Mouse (Mus musculus) hematopoietic stem cell, adult 5-6 weeks (primary cell): ENCODE measurements at regions not wholly inside any gene's neighbourhood (a gene's known extent, or its start where the extent isn't known, plus 50 kb on each side); places are given as distances from the start of the nearest gene placed in this dataset.
A peak's percentile ranks its signal among the peaks of the same experiment; 100 is the strongest.

Source experiments
- ATAC-seq, 2 experiments: fragments of 125-278 bp in 1 of 2; replicated peaks in 1 of 2; 2 replicates each; pipeline ENCODE4 v1.8.0; 2016 to 2017; ENCODE audit warnings: inconsistent platforms in 2 of 2, mild to moderate bottlenecking in 2 of 2, moderate number of reproducible peaks in 2 of 2, low read depth in 1 of 2, moderate TSS enrichment in 1 of 2; ENCODE audit not compliant: low FRiP score in 2 of 2, poor library complexity in 2 of 2, severe bottlenecking in 2 of 2, insufficient read depth in 1 of 2, low TSS enrichment in 1 of 2

DNA sequence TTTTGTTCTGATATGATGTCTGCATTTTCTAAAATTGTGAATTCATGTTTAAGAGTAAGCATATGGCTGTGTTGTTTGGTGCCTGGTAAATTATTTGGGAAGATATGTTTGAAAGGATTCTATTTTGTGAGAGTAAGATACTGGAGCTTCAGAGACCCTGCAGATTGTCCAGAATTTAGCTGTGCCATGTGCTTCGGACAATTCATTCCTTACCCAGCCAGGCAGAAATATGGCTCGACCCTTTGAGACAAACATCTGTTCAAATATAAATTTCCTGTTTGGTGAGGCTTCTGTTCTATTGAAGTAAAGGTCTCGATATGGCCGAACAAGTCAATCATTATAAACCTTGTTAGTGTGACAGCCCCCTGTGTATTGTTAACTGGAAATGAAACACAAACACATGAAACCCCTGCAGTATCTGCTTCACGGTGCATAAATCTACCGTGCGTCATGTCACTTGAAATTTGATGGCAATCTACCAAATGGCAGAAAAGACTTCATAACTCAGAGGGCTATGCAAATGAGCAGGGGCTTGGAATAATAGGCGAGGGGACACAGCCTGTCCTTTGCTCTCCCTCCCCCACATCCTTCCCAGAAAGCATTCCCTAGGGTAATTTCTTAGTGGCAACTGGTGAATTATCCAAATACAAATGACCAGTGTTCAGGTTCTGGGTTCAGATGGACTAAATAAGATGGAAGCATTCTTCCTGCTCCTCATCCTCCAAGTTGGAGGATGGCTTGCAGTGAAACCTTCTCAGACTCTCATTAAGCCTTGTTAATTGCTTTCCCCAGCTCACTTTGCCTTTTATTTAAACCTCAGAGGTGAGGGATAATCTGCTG lies 61.8 kb downstream of the Adcyap1 start:
- ATAC-seq: no peak

GRCm38 (mm10) chr17:93261206-93261504 lies 62.3 kb downstream of the Adcyap1 start:
- no peak for ATAC-seq

DNA sequence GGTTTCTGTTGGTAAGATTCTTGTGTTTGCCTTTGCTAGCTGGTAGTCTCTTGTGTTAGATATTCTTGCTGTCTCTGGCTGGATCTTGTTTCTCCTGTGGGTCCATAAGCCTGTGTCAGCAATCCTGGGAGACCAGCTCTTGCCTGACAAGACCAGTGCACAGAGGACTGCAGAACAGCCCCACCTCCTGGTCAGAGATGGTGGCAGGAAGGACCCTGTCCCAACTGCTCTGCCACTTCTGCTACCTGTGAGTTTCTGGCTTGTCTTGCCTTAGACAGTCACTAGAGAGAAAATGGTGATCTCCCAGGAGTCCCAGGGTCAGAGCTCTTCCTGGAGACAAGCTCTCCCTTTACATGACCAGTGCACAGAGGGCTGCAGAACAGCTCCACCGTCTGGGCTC lies 107.3 kb downstream of the Adcyap1 start:
- ATAC-seq: no peak

DNA sequence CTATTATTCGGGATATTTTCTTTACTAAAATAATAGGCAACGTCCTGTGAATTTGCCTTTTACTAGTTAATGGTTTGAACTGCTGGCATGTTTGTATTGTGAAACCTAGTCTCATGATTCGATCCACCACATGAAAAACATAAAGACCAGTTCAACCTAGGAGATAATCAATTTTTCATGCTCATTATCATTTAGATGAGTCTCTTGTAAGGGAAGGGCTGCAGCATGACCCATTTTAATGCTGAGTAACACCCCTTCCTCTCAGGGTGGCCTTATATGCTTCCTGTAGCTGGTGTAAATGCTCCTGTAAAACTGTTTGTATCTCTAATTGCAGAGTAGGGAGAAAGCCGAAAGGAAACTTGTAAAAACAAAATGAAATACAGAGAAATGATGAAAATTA lies 113.3 kb downstream of the Adcyap1 start:
- 0 out of 4 replicates have a peak, but pooled peaks of 1 of the 2 experiments have one; percentile 38 for ATAC-seq

DNA sequence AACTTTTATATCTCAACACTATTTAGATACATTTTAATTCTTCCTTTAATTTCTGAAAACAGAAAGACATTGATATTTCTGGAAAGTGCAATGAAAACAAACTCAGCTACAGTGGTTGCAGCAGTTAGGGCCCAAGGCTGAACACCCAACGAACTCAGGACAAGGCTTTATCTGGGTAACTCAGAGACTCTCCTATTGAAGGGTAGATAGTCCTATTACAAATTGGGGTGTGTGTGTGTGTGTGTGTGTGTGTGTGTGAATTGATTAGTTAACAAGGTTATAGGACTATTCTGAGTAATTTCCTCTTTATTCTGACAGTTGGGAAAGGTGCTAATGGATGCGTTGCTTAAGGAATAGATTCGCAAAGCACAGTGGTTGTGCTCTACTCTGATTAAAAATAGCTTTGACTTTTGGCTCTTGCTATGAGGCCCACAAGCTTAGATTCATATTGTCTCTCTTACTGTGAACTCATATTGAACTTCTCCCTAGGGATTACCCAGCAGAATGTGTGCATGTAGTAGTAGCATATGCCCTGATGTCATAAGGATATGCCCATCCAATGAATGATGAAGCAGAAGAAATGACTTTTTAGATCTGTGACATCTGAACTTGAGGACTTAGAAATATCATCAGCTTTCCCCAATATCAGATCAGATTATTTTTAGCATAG lies 114.0 kb downstream of the Adcyap1 start:
- ATAC-seq: no peak

GRCm38 (mm10) chr17:93313310-93313688 lies 114.5 kb downstream of the Adcyap1 start:
- ATAC-seq: no peak

GRCm38 (mm10) chr17:93314144-93314543 lies 115.3 kb downstream of the Adcyap1 start:
- ATAC-seq: peak; percentile 53

DNA sequence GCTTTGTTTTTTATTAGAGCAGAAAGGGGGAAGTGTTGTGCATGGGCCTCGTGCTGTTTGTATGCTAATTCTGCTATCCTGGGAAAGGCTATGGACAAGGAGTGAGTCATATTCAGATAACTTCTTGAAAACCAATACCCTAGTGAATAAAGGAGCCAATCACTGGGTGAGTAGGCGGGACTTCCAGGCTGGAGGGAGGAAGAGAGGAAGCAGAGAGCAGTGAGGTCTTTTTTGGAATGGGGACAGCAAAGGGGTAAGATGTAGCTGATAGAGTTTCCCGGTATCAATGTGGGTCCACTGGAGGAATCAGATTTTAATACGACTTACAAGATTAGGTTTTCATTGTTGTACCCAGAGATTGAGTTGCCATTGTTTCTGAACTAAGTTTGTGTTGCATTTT lies 122.7 kb downstream of the Adcyap1 start:
- no peak for ATAC-seq

- no peak for ATAC-seq
Observed at GRCm38 (mm10) chr17:93337576-93337975, 138.8 kb downstream of the Adcyap1 start.

GRCm38 (mm10) chr17:93355238-93355637 lies 156.4 kb downstream of the Adcyap1 start:
- ATAC-seq: no peak

GRCm38 (mm10) chr17:93362926-93363325 lies 164.1 kb downstream of the Adcyap1 start:
- ATAC-seq: no peak

DNA sequence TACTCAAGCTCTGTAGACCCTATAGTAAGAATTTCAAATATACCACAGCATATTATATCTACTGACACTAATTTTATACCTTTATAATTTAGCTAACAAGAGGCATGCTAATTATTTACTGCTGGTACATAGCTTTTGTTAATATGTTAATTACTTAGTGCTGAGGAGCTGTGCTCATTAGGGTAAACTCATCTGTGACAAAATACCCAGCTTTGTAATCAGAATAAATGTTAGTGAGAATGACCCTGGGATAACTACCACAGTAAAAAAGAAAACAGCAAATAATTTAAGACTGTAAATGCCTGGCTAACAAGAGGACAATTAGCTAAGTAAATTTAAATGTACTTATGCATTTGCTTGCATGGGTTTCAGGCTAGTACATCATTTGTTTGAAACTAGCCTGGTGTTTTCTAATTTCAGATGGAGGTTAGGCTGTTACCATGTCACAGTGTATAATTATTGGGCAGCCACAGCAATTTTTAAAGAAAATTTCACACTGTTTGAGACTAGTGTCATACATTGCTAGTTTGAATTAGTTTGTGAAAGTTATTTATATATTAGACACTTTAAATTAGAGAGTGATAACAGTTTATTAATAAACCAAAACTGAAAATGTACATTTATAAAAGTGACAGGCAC lies 178.8 kb downstream of the Adcyap1 start:
- no peak for ATAC-seq

DNA sequence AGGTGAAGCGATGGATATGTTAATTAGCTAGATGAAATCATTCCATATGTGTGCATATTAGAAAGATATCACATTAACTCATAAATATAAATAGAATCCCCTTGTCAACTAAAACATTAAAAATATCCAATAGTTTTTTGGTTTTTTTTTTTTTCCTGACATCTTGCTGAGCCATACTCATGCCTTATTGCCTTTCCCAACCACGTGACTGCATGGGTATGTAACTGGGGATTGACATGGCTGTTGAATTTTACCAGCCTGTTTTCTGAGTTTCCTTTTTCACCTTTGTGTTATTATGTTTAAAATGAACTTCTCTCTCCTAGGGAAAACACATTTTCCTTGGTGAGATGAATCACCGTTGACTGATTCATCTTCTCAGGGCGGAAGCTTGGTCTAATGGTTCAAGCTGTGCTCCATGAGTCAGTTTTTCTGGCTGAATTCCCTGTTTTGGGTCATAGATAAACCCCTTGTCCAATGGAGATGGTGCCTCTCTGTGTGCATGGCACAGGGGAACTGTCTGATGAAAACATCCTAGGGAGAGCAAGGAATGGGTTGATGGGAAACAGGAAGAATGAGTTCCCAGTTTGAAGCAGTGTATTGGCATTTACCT lies 181.1 kb downstream of the Adcyap1 start:
- no peak for ATAC-seq

DNA sequence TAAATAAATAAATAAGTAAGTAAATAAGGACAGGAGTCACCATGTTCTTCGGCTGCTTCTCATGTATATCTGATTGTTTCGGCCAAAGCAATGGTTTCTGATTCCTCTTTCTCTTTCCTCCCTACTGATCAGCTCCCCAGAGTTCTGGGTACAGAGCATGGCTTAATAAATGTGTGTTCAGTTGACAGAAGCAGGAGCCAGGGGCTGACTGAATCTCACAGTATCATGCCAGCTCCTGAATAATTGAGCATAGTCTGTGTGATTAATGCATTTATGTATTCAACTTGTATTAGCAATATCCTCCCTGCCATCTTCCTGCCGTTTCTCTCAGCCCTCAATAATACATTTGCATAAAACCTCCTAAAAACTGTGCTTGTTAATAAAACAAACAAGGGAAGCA lies 191.4 kb downstream of the Adcyap1 start:
- no peak for ATAC-seq

- no peak for ATAC-seq
Observed at GRCm38 (mm10) chr17:93409329-93409728, 210.5 kb downstream of the Adcyap1 start.
